Mouse (Mus musculus): Measurements from ENCODE around the gene Ankrd35. TPM values are rescaled to one million over a fixed set of nuclear protein-coding genes. Genes with fewer than 3 reads are reported as not detected.

The Ankrd35 gene
- 0.38 and 0.61 TPM in 2 replicates for polyA plus RNA-seq (2012; rRNA removed)

DNA sequence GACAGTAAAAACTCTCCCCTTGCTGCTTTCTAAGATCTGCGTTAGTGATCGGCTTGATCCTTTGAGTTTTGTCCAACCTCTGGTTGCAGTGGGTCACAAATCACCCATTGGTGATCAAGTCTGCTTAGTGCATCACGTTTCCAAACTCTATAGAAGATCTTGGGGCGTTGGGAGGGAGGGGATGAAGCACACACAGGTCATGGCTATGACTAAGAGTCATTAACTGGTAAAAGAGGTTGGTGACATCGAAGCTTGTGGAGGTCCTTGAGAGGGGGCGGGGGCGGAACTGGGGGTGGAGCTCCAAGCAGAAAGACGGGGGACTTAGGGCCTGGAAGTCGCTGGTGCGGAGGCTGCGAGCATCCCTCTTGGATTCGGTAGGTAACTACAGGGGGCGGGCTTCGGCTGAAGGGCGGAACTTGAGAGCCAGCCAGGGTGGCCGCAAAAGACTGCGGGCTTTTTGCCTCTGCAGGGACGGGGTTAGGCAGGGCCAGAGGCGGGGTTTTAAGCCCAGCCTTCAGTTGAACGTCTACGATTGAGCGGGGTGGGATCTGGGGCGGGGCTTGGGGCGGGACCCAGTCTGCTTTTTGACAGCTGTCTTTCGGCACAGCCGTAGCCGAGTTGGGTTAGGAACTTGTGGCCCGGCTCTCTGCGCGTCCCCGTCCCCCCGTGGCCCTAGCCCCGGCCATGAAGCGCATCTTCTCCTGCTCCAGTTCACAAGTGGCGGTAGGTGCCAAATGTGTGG, at the start of gene Ankrd35:
Ankrd35 (plus strand) TSS at position 405 of the 742 bp plus-strand sequence.

GRCm38 (mm10) chr3:96629729-96630600, 40.0 kb upstream of the Ankrd35 start, which contains the start of gene Rbm8a:
Gene Rbm8a (plus strand): TSS chr3:96629933.

GRCm38 (mm10) chr3:96634928-96635879, 34.7 kb upstream of the Ankrd35 start, which contains the start of the genes Pex11b and Gm42957:
Gene Pex11b (plus strand): TSS chr3:96635376.
Gene Gm42957 (plus strand): TSS chr3:96635474.

GRCm38 (mm10) chr3:96645018-96645649, 24.8 kb upstream of the Ankrd35 start, which contains the start of gene Itga10:
Gene Itga10 (plus strand): TSS chr3:96645584.

GRCm38 (mm10) chr3:96696198-96696765, 26.4 kb downstream of the Ankrd35 start, which contains the start of gene Pias3:
Gene Pias3 (plus strand): TSS chr3:96696384.

GRCm38 (mm10) chr3:96707903-96708683, 38.2 kb downstream of the Ankrd35 start, which contains the start of gene Nudt17:
Gene Nudt17 (minus strand): TSS chr3:96708562.

GRCm38 (mm10) chr3:96727343-96727827, 57.5 kb downstream of the Ankrd35 start, which contains the start of the genes Polr3c and Rnf115:
Gene Polr3c (minus strand): TSS chr3:96727628.
Gene Rnf115 (plus strand): TSS chr3:96727664.

Other genes starting within 250 kb of the Ankrd35 start
- 0.15 TPM in 1 of 2 replicates, not detected in the other for gene BC107364, start 217.8 kb upstream of the Ankrd35 start, polyA plus RNA-seq (2012; rRNA removed)
- gene Hfe2, start 145.0 kb upstream of the Ankrd35 start, polyA plus RNA-seq (2012; rRNA removed): 0.40 and 3.0 TPM in 2 replicates
- gene Txnip, start 112.2 kb upstream of the Ankrd35 start, polyA plus RNA-seq (2012; rRNA removed): 73.6 and 91.3 TPM in 2 replicates
- gene Gm16253, start 93.1 kb upstream of the Ankrd35 start, polyA plus RNA-seq (2012; rRNA removed): 0.14 TPM in 1 of 2 replicates, not detected in the other
- gene Polr3gl, start 76.0 kb upstream of the Ankrd35 start, polyA plus RNA-seq (2012; rRNA removed): 50.0 and 107 TPM in 2 replicates
- gene Ankrd34a, start 73.5 kb upstream of the Ankrd35 start, polyA plus RNA-seq (2012; rRNA removed): 0.90 and 1.5 TPM in 2 replicates
- gene Lix1l, start 69.0 kb upstream of the Ankrd35 start, polyA plus RNA-seq (2012; rRNA removed): 54.6 and 65.6 TPM in 2 replicates
- gene Rbm8a, start 40.2 kb upstream of the Ankrd35 start, polyA plus RNA-seq (2012; rRNA removed): 100 and 226 TPM in 2 replicates
- gene Pex11b, start 34.8 kb upstream of the Ankrd35 start, polyA plus RNA-seq (2012; rRNA removed): 31.8 and 42.4 TPM in 2 replicates
- gene Gm42957, start 34.7 kb upstream of the Ankrd35 start, polyA plus RNA-seq (2012; rRNA removed): 0.16 and 0.18 TPM in 2 replicates
- 4.2 and 5.3 TPM in 2 replicates for gene Itga10, start 24.5 kb upstream of the Ankrd35 start, polyA plus RNA-seq (2012; rRNA removed)
- 43.0 and 57.1 TPM in 2 replicates for gene Pias3, start 26.3 kb downstream of the Ankrd35 start, polyA plus RNA-seq (2012; rRNA removed)
- gene Nudt17, start 38.4 kb downstream of the Ankrd35 start, polyA plus RNA-seq (2012; rRNA removed): 7.9 and 10.1 TPM in 2 replicates
- 49.4 and 49.7 TPM in 2 replicates for gene Polr3c, start 57.5 kb downstream of the Ankrd35 start, polyA plus RNA-seq (2012; rRNA removed)
- 24.5 and 40.5 TPM in 2 replicates for gene Rnf115, start 57.5 kb downstream of the Ankrd35 start, polyA plus RNA-seq (2012; rRNA removed)
- gene Pdzk1, start 159.2 kb downstream of the Ankrd35 start, polyA plus RNA-seq (2012; rRNA removed): 0.42 and 1.2 TPM in 2 replicates
- not detected in 2 replicates for gene Cd160, start 159.2 kb downstream of the Ankrd35 start, polyA plus RNA-seq (2012; rRNA removed)
- 5.1 and 12.3 TPM in 2 replicates for gene Gja5, start 234.6 kb downstream of the Ankrd35 start, polyA plus RNA-seq (2012; rRNA removed)
- 7.6 and 15.6 TPM in 2 replicates for gene Gpr89, start 235.2 kb downstream of the Ankrd35 start, polyA plus RNA-seq (2012; rRNA removed)